Mouse (Mus musculus) ES-E14 (cell line): Measurements from ENCODE around the gene 1520401A03Rik.

ENCODE experiments used
- CHD2 ChIP-seq: IDR thresholded peaks from 2 replicates; pipeline ENCODE4 v1.6.1; 2014; ENCODE audit warnings: mild to moderate bottlenecking, low read depth, low read length, inconsistent platforms
- HCFC1 ChIP-seq: IDR thresholded peaks from 2 replicates; pipeline ENCODE4 v1.6.1; 2012; ENCODE audit warnings: low read length, inconsistent platforms, borderline replicate concordance; ENCODE audit not compliant: insufficient read depth
- MAFK ChIP-seq: IDR thresholded peaks from 2 replicates; pipeline ENCODE4 v1.6.1; 2014; ENCODE audit warnings: mild to moderate bottlenecking, low read depth, low read length, inconsistent platforms; ENCODE audit not compliant: insufficient read depth
- ZC3H11A ChIP-seq: IDR thresholded peaks from 2 replicates; pipeline ENCODE4 v1.6.1; 2012; ENCODE audit warnings: low read depth, mild to moderate bottlenecking, inconsistent platforms, low read length, borderline replicate concordance
- ZNF384 ChIP-seq: IDR thresholded peaks from 2 replicates; pipeline ENCODE4 v1.6.1; 2012; ENCODE audit warnings: low read depth, low read length, inconsistent platforms

DNA sequence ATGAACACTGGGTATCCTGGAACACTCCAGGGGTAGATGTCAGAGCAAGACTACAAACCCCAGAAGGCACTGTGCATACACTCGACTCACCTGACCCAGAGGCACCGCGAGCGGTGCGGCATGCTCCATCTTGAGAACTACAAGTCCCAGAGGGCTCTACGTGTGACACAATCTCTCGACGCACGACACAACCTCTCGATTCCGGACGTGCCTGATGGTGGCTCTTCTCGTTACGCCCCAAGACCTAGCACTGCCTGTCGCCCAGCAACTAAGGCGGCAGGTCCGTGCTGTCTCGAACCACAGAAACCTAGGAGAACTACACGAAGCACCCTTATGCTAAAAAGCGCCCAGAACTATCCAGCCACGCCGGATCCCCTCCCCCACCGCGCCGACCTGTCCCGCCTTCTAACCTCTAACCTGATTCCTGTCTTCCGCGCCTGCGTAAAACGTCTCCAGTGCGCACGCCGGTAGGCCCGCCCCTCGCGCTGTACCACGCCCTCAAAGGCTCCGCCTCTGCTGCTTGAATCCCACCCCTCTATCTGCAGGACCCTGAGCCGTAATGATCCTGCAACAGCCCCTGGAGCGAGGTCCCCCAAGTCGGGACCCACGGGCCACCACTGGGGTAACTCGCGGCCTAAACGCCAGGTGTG lies 49.0 kb downstream of the 1520401A03Rik start, which contains the start of the genes Hcfc1r1 and Thoc6:
- TF ChIP-seq MAFK (no peak), ZNF384 (no peak), ZC3H11A (no peak), CHD2 (peak; percentile 84), HCFC1 (peak; percentile 98)
